Mouse (Mus musculus): ENCODE data around the gene Hist2h3c1.
"Not testable (repeated sequence)": the region's sequence is repeated elsewhere in the genome, so short reads cannot be mapped to it uniquely, and the experiment has no call there.

The Hist2h3c1 gene

GRCm38 (mm10) chr3:96284457-96284856 is 38.0 kb downstream of the Hist2h3c1 start:
- DNase-seq (ENCODE audit: inconsistent ontology term): peak; percentile 62

GRCm38 (mm10) chr3:96287334-96287733 is 40.8 kb downstream of the Hist2h3c1 start:
- not testable (repeated sequence) for DNase-seq (ENCODE audit: inconsistent ontology term)

- DNase-seq (ENCODE audit: inconsistent ontology term): no peak
Measured at GRCm38 (mm10) chr3:96289201-96289600, 42.7 kb downstream of the Hist2h3c1 start.

GRCm38 (mm10) chr3:96290727-96291126 is 44.2 kb downstream of the Hist2h3c1 start:
- not testable (repeated sequence) for DNase-seq (ENCODE audit: inconsistent ontology term)

GRCm38 (mm10) chr3:96292641-96293040 is 46.2 kb downstream of the Hist2h3c1 start:
- no peak for DNase-seq (ENCODE audit: inconsistent ontology term)

- no peak for DNase-seq (ENCODE audit: inconsistent ontology term)
Measured at GRCm38 (mm10) chr3:96293368-96293767, 46.9 kb downstream of the Hist2h3c1 start.

- DNase-seq (ENCODE audit: inconsistent ontology term): no peak
Measured at GRCm38 (mm10) chr3:96293787-96294186, 47.3 kb downstream of the Hist2h3c1 start, which contains the start of gene Fcgr1. Gene Fcgr1 (minus strand): TSS chr3:96293969.

Data from Muller cell, postnatal 12 days (primary cell).